Mouse (Mus musculus): ENCODE results near the gene Gpc3.

DNA sequence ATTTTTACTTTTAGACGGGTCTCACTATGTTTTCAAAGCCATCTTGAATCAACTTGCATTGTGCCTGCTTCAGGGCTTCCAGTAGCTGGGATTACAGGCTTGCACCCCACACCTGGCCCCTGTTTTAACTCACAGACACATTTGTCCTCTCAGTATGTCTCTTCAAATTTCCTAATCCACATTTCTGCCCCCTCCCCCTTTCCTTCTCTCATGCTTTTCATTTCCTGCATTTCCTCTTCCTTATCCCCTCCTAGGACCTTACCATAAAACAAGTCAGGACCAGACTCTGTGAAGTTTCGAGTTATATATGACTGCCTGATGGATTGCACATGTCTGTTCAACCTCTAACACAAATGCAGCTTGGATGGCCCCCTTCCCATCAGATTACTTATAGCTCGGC, 167.2 kb downstream of the Gpc3 start:
- TF ChIP-seq CTCF (IDR thresholded peaks at IDR 0.05; ENCODE audit: low read depth) (no peak), EP300 (IDR thresholded peaks at IDR 0.05; ENCODE audit: low read depth) (no peak)
